Mouse (Mus musculus) cerebral cortex, adult 2 months (tissue): ENCODE results near the gene Tcp1.

Experiments
- WGBS: fragments of 180-500 bp; shearing (Covaris S2); methylation state at CpG from one replicate; pipeline ENCODE4 v1.1.7; 2018; 5-methylcytosine and 5-hydroxymethylcytosine counted together

Gene Tcp1

GRCm38 (mm10) chr17:12915881-12916583 lies 531 bp downstream of the Tcp1 start, which contains the start of gene Mrpl18:
Mrpl18 (minus strand) TSS chr17:12916345.
- under 1% methylated on average over 56 of the region's 56 CpGs for WGBS

GRCm38 (mm10) chr17:12916588-12917380 lies 1.3 kb downstream of the Tcp1 start:
- WGBS, result under 1% methylated on average over 40 of the region's 40 CpGs

GRCm38 (mm10) chr17:12921073-12921472 lies 5.6 kb downstream of the Tcp1 start:
- 86% methylated on average over 1 of the region's 1 CpGs for WGBS

- WGBS, result 74% methylated on average over 3 of the region's 3 CpGs
Observed at GRCm38 (mm10) chr17:12925001-12925400, 9.5 kb downstream of the Tcp1 start.

GRCm38 (mm10) chr17:12925703-12926180 lies 10.2 kb downstream of the Tcp1 start:
- 87% methylated on average over 8 of the region's 8 CpGs for WGBS

GRCm38 (mm10) chr17:12931576-12931975 lies 16.1 kb downstream of the Tcp1 start:
- 91% methylated on average over 5 of the region's 5 CpGs for WGBS

GRCm38 (mm10) chr17:12935719-12936118 lies 20.2 kb downstream of the Tcp1 start:
- WGBS, result 55% methylated on average over 4 of the region's 4 CpGs

- WGBS, result 90% methylated on average over 2 of the region's 2 CpGs
Observed at GRCm38 (mm10) chr17:12937412-12937970, 22.0 kb downstream of the Tcp1 start.

- WGBS, result 39% methylated on average over 2 of the region's 2 CpGs
Observed at GRCm38 (mm10) chr17:12938077-12938476, 22.6 kb downstream of the Tcp1 start.

GRCm38 (mm10) chr17:12939377-12940148 lies 24.1 kb downstream of the Tcp1 start:
- WGBS, result 40% methylated on average over 4 of the region's 12 CpGs

GRCm38 (mm10) chr17:12940151-12940805 lies 24.8 kb downstream of the Tcp1 start, which contains the start of gene Acat3:
Acat3 (minus strand) TSS chr17:12940600.
- WGBS, result 9% methylated on average over 27 of the region's 27 CpGs

GRCm38 (mm10) chr17:12941543-12942260 lies 26.2 kb downstream of the Tcp1 start:
- WGBS, result 76% methylated on average over 8 of the region's 8 CpGs

GRCm38 (mm10) chr17:12942459-12943162 lies 27.1 kb downstream of the Tcp1 start:
- 88% methylated on average over 6 of the region's 6 CpGs for WGBS

- WGBS, result 92% methylated on average over 5 of the region's 5 CpGs
Observed at GRCm38 (mm10) chr17:12949669-12950068, 34.2 kb downstream of the Tcp1 start.

GRCm38 (mm10) chr17:12956664-12957063 lies 41.2 kb downstream of the Tcp1 start:
- 82% methylated on average over 8 of the region's 8 CpGs for WGBS

- 20% methylated on average over 2 of the region's 2 CpGs for WGBS
Observed at GRCm38 (mm10) chr17:12959377-12959776, 43.9 kb downstream of the Tcp1 start.

GRCm38 (mm10) chr17:12960331-12960873 lies 44.9 kb downstream of the Tcp1 start, which contains the start of gene Acat2:
Acat2 (minus strand) TSS chr17:12960747.
- WGBS, result under 1% methylated on average over 42 of the region's 42 CpGs

- whole genome bisulfite sequencing, result 87% methylated on average over 3 of the region's 3 CpGs
Observed at GRCm38 (mm10) chr17:12963476-12963875, 48.0 kb downstream of the Tcp1 start.

GRCm38 (mm10) chr17:12967173-12967572 lies 51.7 kb downstream of the Tcp1 start:
- WGBS, result 83% methylated on average over 2 of the region's 2 CpGs
